Mouse (Mus musculus): Measurements from ENCODE around the gene Gm49387. TPM values are rescaled to one million over a fixed set of nuclear protein-coding genes. Genes with fewer than 3 reads are reported as not detected.

The Gm49387 gene
- total RNA-seq, 2 experiments from 2014 or later, result 2.7 TPM; not detected in 1

DNA sequence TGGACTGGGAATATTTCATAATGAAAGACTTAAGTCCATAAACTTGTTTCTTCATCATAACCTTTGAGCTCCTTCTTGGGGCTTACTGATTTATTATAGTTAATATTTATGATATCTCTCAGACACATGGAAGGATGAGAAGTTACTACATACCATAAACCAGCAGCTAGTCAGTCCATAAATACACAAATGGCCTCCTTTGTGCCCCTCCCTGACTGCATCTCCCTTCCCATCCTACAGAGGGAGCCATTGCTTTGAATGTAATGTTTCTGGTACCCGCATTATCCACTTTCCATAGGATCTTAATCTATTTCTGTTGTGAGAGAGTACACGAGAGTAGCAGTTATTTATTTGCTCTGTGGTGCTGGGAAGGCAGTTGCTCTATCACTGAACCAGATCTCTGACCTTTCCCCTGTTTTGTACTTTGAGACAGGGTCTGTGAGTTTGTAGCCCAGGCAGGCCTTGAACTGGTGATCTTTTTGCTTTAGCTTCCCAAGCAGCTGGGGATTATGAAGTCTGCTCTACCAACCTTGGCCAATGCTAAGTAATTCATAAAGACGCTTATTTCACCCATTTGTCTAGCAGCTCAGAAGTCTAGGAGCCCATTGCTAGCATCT, 4.4 kb upstream of the Gm49387 start:
- ATAC-seq (replicated peaks; ENCODE audit: low FRiP score, poor library complexity, severe bottlenecking), result no peak

DNA sequence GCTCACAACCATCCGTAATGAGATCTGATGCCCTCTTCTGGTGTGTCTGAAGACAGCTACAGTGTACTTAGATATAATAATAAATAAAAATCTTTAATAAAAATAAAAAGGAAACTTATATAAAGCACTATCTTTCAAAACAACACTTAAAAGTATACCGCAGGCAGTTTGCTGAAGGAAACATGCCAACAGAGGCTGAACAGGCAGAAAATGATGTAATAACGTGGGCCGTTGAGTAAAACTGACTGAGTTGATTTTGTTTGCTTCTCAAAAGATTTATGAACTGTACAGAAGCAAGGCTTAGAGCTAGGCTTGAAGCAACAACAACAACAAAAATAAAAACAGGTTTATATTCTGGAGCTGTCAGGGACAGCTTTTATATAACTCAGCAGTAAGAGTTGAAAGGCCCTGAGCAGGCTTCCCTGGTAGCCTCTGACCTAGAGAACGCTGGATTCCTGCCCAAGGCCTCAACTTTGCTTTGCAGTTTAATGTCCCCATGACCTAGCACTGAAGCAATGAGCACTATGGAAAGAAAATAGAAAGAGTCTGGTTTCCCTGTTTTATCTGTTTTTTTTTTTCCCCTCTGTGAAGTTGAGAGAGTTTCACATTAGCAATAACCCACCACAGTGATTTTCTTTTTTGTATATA, 3.6 kb upstream of the Gm49387 start:
- no peak for ATAC-seq (replicated peaks; ENCODE audit: low FRiP score, poor library complexity, severe bottlenecking)

GRCm38 (mm10) chr14:31641506-31642155, 953 bp upstream of the Gm49387 start:
- ATAC-seq (replicated peaks; ENCODE audit: low FRiP score, poor library complexity, severe bottlenecking), result no peak

DNA sequence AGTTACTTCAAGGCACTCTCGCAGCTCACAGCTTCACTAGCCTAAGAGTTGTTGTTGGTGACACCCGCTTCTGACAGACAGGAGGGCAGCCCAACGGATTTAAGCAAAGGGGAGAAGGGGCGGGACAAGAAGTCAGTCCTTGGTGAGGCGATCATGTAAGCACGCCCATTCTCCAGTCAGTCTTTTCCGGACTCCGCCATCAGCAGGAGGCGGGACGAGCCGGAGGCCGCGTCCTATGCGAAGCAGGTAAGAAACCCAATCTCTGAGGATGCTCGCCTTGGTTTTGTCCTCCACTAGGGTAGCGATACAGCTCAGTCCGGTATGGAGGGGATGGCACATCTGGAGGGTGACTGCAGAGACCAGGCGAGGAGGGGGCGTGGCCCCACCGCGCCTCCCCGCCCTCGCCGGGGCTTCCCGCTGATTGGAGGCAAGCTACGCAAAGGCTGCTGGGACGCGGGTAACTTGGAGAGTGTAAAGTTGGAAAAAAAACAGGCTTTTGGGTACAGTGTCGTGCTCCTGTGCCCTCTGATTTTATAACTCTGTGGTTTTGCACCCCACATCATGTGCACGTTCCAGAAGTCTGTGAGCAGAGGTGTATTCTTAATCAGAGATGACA, 320 bp upstream of the Gm49387 start, which contains the start of the genes Btd and Hacl1:
Btd (plus strand) TSS at position 139 of the 616 bp plus-strand sequence.
Hacl1 (minus strand) TSS at position 397 of the 616 bp plus-strand sequence.
- peak; percentile 95 for ATAC-seq (replicated peaks; ENCODE audit: low FRiP score, poor library complexity, severe bottlenecking)

- no peak for ATAC-seq (replicated peaks; ENCODE audit: low FRiP score, poor library complexity, severe bottlenecking)
These were observed 10.0 kb downstream of the Gm49387 start for GRCm38 (mm10) chr14:31630677-31631076.

DNA sequence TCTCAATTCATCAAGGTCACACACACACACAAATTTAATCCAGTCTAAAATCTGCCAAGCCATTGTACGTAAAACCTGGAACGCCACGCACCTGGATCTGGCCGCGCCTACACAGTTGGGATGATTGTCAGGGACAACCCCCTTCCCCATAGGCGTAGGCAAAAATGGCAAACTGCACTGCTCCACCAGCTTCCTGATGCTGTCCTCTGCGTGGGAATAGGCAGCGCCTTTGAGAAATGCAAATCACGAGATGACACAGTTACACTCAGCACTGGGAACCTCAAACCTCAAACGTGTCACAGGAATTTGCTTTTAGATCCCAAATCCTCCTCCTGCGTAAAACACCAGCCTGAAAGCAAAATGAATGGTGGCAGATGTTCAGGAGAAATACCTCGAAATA, 17.9 kb downstream of the Gm49387 start:
- ATAC-seq (replicated peaks; ENCODE audit: low FRiP score, poor library complexity, severe bottlenecking), result no peak

- no peak for ATAC-seq (replicated peaks; ENCODE audit: low FRiP score, poor library complexity, severe bottlenecking)
These were observed 20.0 kb downstream of the Gm49387 start for GRCm38 (mm10) chr14:31620591-31621223.

DNA sequence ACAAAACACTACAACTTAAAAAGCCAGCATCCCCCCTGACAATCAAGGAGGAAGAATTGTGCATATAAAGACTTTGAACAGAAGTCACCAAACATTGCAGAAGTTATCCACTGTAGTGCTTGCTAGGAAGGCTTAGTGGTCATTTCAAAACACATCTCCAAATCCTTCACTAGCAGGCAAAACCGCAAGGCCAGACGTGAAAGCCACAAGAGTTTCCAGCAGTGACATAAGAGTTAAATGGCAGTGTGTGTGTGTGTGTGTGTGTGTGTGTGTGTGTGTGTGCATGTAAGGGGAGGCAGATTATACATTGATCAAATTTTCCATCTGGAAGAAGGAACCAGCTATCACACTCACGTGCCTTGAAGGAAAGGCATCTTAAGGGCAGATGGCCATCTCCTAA, 22.7 kb downstream of the Gm49387 start:
- no peak for ATAC-seq (replicated peaks; ENCODE audit: low FRiP score, poor library complexity, severe bottlenecking)

DNA sequence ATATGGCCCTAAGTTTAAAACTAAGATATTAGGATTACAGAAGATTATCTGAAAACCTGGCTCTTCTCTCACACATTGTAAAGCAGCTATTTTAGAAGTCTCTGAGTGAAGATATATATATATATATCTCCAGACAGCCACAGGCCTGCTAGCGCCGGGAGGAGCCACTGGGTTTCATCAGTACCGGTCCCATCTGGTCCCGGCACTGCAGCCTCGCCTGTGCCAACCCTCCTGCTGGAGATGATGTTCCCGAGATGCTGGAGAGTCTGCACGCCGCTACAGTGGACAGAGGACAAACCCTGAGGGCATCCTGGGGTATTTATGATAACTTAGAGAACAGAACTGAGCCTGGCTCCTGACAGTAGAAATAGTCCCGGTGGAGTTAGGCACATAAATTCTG, 23.5 kb downstream of the Gm49387 start:
- ATAC-seq (replicated peaks; ENCODE audit: low FRiP score, poor library complexity, severe bottlenecking), result no peak

DNA sequence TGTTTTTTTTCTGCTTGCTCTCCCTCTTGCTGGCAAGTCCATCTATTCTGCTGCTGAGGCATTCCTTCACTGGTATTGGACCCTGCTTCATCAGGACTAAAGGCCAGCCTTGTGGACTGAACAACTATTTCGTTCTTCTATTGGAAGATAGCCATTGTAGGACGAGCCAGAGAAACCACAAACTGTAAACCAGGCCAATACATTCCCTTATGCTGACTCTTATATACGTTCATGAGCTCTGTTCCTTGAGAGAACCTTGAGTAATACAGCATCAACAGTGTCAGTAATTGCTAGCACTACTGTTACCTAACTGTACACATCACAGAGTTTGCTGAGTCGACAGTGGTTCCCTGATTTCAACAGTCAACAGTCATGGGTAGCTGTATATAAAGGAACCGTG, 27.0 kb downstream of the Gm49387 start:
- no peak for ATAC-seq (replicated peaks; ENCODE audit: low FRiP score, poor library complexity, severe bottlenecking)

DNA sequence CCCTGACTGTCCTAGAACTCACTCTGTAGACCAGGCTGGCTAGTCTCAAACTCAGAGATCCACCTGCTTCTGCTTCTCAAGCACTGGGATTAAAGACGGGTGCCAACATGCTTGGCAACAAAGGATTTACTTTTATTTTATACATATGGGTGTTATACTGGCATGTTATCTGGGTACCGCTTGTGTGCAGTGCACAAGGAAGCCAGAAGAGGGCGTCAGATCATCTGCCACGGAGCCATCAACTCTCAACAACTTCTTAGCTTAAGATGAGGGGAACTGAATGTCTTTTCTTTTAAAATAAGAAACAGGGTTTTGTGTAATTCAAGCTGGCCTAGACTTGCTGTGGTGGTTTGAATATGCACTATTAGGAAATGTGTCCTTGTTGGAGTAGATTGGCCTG, 28.7 kb downstream of the Gm49387 start:
- no peak for ATAC-seq (replicated peaks; ENCODE audit: low FRiP score, poor library complexity, severe bottlenecking)

GRCm38 (mm10) chr14:31605514-31605913, 35.2 kb downstream of the Gm49387 start:
- no peak for ATAC-seq (replicated peaks; ENCODE audit: low FRiP score, poor library complexity, severe bottlenecking)

- 0 out of 2 replicates have a peak, but pooled peaks have one; percentile 37 for ATAC-seq (replicated peaks; ENCODE audit: low FRiP score, poor library complexity, severe bottlenecking)
These were observed 35.8 kb downstream of the Gm49387 start for GRCm38 (mm10) chr14:31604916-31605315.

GRCm38 (mm10) chr14:31602616-31602979, 38.1 kb downstream of the Gm49387 start:
- ATAC-seq (replicated peaks; ENCODE audit: low FRiP score, poor library complexity, severe bottlenecking), result peak; percentile 88

DNA sequence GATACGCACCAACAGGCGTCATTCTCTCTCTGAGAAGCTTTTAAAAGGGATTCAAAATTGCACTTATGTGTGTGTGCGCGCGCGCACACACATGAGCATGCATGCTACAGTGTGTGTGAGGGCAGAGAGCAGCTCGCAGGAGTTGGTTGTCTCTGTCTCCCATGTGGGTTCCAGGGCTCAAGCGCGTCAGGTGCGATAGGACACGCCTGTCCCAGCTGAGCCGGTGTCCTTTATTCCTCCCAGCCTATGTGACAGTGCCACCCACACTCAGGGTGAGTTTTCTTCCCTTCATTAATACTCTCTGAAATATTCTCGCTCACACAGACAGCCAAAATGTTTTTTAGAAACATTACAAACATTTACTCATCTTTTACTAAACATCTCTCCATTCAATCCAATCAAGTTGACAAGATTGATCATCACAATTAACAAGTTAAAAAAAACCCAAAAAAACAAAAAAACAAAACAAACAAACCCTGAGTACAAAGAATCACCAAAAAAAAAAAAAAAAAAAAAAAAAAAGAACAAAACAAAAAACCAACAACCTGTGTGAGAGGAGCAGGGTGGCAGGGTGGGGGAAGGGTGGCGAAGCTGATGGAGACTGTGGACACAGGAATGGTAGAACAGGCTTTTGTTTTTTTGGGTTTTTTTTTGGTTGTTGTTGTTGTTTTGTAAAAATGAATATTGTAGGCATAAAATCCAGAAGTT, 38.6 kb downstream of the Gm49387 start:
- ATAC-seq (replicated peaks; ENCODE audit: low FRiP score, poor library complexity, severe bottlenecking), result peak; percentile 36; the same call in 1 of the 2 replicates

DNA sequence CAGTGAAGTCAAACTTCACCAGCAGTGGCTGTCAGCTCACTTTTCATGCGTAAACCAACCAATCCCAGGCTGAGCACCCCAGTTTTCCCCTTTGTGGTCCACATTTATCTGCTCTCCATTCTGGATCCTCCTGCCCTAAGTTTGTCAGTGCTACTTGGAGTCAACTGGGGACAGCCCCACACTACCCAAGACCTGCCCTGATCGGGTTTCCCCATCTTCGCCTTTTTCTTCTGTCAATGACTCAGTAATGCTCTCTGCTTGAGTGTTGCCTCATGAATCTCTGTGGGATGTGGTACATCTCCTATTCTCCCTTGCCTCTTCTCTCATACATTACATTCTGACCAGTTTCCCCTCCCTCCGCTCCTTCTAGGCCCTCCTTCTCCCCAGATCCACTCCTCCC, 43.2 kb downstream of the Gm49387 start:
- no peak for ATAC-seq (replicated peaks; ENCODE audit: low FRiP score, poor library complexity, severe bottlenecking)

GRCm38 (mm10) chr14:31596408-31596807, 44.3 kb downstream of the Gm49387 start:
- no peak for ATAC-seq (replicated peaks; ENCODE audit: low FRiP score, poor library complexity, severe bottlenecking)

DNA sequence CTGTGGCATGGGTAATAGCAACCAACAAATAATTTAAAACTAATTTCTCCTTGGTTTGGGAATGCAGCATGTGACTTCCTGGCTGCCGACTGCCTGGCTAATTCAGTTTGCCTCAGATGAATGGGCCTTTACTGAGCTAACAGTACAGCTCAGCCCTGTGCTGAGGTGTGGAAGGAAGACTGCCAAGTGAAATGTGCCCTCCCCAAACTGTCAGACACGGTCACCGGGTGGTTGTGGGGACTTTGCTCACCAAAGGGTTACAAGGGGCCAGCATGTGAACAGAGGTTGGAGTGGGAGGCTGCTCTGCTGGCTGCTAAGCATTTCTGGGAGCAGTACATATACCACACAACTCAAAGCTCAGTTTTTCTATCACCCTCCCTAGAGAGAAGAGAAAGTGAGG, 46.0 kb downstream of the Gm49387 start:
- ATAC-seq (replicated peaks; ENCODE audit: low FRiP score, poor library complexity, severe bottlenecking), result no peak

- ATAC-seq (replicated peaks; ENCODE audit: low FRiP score, poor library complexity, severe bottlenecking), result no peak
These were observed 47.6 kb downstream of the Gm49387 start for GRCm38 (mm10) chr14:31593036-31593435.

- ATAC-seq (replicated peaks; ENCODE audit: low FRiP score, poor library complexity, severe bottlenecking), result no peak
These were observed 49.4 kb downstream of the Gm49387 start, which contains the start of gene Colq for GRCm38 (mm10) chr14:31591243-31591642. Colq (minus strand) TSS chr14:31591343.

All from erythroblast, adult 5-6 weeks (primary cell).